Mouse (Mus musculus) kidney, embryonic 14.5 days (tissue): ENCODE data around the gene Hoxa7. TPM values are rescaled to one million over a fixed set of nuclear protein-coding genes. Genes with fewer than 3 reads are reported as not detected.

Source experiments
- ATAC-seq: fragments of 200-750 bp; cut with Nextera tagmentation; 2 replicates; pipeline ENCODE4 v1.8.0; 2017; ENCODE audit warnings: moderate number of reproducible peaks, mild to moderate bottlenecking, moderate TSS enrichment, moderate library complexity; ENCODE audit not compliant: low FRiP score, low TSS enrichment
- H3K27ac ChIP-seq: fragments of 300-500 bp; sonication (generic); 2 replicates; pipeline ENCODE4 v1.5.1; 2014; ENCODE audit warnings: low read depth, mild to moderate bottlenecking, low read length, moderate library complexity, mixed read lengths
- H3K27me3 ChIP-seq: fragments of 300-500 bp; sonication (generic); 2 replicates; pipeline ENCODE4 v1.6.1; 2014; ENCODE audit warnings: mild to moderate bottlenecking, low read length; ENCODE audit not compliant: control insufficient read depth, insufficient read depth
- H3K36me3 ChIP-seq: fragments of 300-500 bp; sonication (generic); 2 replicates; pipeline ENCODE4 v1.6.1; 2014; ENCODE audit warnings: low read length, mixed read lengths; ENCODE audit not compliant: control insufficient read depth, insufficient read depth
- H3K4me1 ChIP-seq: fragments of 300-500 bp; sonication (generic); 2 replicates; pipeline ENCODE4 v1.6.1; 2014; ENCODE audit warnings: low read length, mixed read lengths; ENCODE audit not compliant: control insufficient read depth, insufficient read depth
- H3K4me2 ChIP-seq: fragments of 300-500 bp; sonication (generic); replicated peaks from 2 replicates; pipeline ENCODE4 v1.6.1; 2014; ENCODE audit warnings: low read depth, mild to moderate bottlenecking, low read length
- H3K4me3 ChIP-seq: fragments of 300-500 bp; sonication (generic); 2 replicates; pipeline ENCODE4 v1.5.1; 2014; ENCODE audit warnings: mild to moderate bottlenecking, low read length
- H3K9ac ChIP-seq: fragments of 300-500 bp; sonication (generic); 2 replicates; pipeline ENCODE4 v1.6.1; 2014; ENCODE audit warnings: low read depth, mild to moderate bottlenecking, low read length, moderate library complexity
- H3K9me3 ChIP-seq: fragments of 300-500 bp; sonication (generic); 2 replicates; pipeline ENCODE4 v1.6.1; 2016; ENCODE audit warnings: low read length; ENCODE audit not compliant: control insufficient read depth
- WGBS: fragments of 180-500 bp; shearing (Covaris S2); extraction: QIAGEN DNeasy Blood & Tissue Kit; methylation state at CpG from one replicate; pipeline ENCODE4 v1.1.7; 2014; 5-methylcytosine and 5-hydroxymethylcytosine counted together
- polyA plus RNA-seq: library from polyadenylated mRNA; unstranded; fragments of >200 nt; fragmentation: Nextera tagmentation; extraction: Ambion mirVana; gene quantifications from 2 replicates; pipeline ENCODE4 v1.2.1, GENCODE M21; 2014

Hoxa7 gene
- polyA plus RNA-seq, 1 experiment from 2014 or later = 19.1 TPM

- no peaks in the 10 kb centered on the region for H3K9me3 ChIP-seq
- peak; percentile 41 for ATAC-seq
- peak within 1 kb of the TSS; percentile 98 for H3K27ac ChIP-seq
- H3K9ac ChIP-seq = peak within 1 kb of the TSS; percentile 96
- peak within 1 kb of the TSS; percentile 64 for H3K4me3 ChIP-seq
- peaks cover 9% of the 10 kb centered on the region; the same call in 1 of the 2 replicates for H3K36me3 ChIP-seq
- peaks cover 10% of the 10 kb centered on the region; the same call in 1 of the 2 replicates for H3K4me1 ChIP-seq
- H3K27me3 ChIP-seq = 0 out of 2 replicates have a peak, but pooled peaks cover 15% of the 10 kb centered on the region
- peak within 1 kb of the TSS; percentile 97 for H3K4me2 ChIP-seq
- under 1% methylated on average over 24 of the region's 36 CpGs for WGBS
These were observed 9.0 kb upstream of the Hoxa7 start, which contains the start of gene Hoxa9 for GRCm38 (mm10) chr6:52230516-52231165. Gene Hoxa9 (minus strand): TSS chr6:52231089.

GRCm38 (mm10) chr6:52229558-52230416 is 8.1 kb upstream of the Hoxa7 start:
- Histone ChIP-seq H3K4me3 (peak overlapping the region; percentile 64), H3K4me2 (peak overlapping the region; percentile 97), H3K27me3 (0 out of 2 replicates have a peak, but pooled peaks cover 12% of the 10 kb centered on the region), H3K9ac (peak overlapping the region; percentile 94), H3K9me3 (no peaks in the 10 kb centered on the region), H3K36me3 (peaks cover 9% of the 10 kb centered on the region; the same call in 1 of the 2 replicates), H3K4me1 (peaks cover 9% of the 10 kb centered on the region; the same call in 1 of the 2 replicates), H3K27ac (peak overlapping the region; percentile 96)
- WGBS = 1% methylated on average over 42 of the region's 44 CpGs
- ATAC-seq = no peak

GRCm38 (mm10) chr6:52228475-52229465 is 7.1 kb upstream of the Hoxa7 start:
- Histone ChIP-seq H3K27me3 (0 out of 2 replicates have a peak, but pooled peaks cover 4% of the 10 kb centered on the region), H3K27ac (peak overlapping the region; percentile 96), H3K9ac (peak overlapping the region; percentile 94)

GRCm38 (mm10) chr6:52227470-52228222 is 6.0 kb upstream of the Hoxa7 start:
- H3K36me3 ChIP-seq = peaks cover 19% of the 10 kb centered on the region; the same call in 1 of the 2 replicates
- H3K4me1 ChIP-seq = peaks cover 9% of the 10 kb centered on the region; the same call in 1 of the 2 replicates
- no peak for ATAC-seq
- H3K9ac ChIP-seq = peak overlapping the region; percentile 87
- H3K4me2 ChIP-seq = peak overlapping the region; percentile 97
- peak overlapping the region; percentile 64 for H3K4me3 ChIP-seq
- H3K27me3 ChIP-seq = 0 out of 2 replicates have a peak, but pooled peaks cover 3% of the 10 kb centered on the region
- WGBS = 2% methylated on average over 11 of the region's 11 CpGs
- peak overlapping the region; percentile 90 for H3K27ac ChIP-seq
- no peaks in the 10 kb centered on the region for H3K9me3 ChIP-seq

More at GRCm38 (mm10) chr6:52228475-52229465, 7.1 kb upstream of the Hoxa7 start:
- peaks cover 9% of the 10 kb centered on the region; the same call in 1 of the 2 replicates for H3K4me1 ChIP-seq
- H3K9me3 ChIP-seq = no peaks in the 10 kb centered on the region
- H3K4me3 ChIP-seq = peak overlapping the region; percentile 64
- H3K4me2 ChIP-seq = peak overlapping the region; percentile 97
- peaks cover 16% of the 10 kb centered on the region; the same call in 1 of the 2 replicates for H3K36me3 ChIP-seq
- ATAC-seq = no peak
- under 1% methylated on average over 38 of the region's 38 CpGs for WGBS

GRCm38 (mm10) chr6:52226569-52227257 is 5.1 kb upstream of the Hoxa7 start:
- Histone ChIP-seq H3K36me3 (peaks cover 19% of the 10 kb centered on the region; the same call in 1 of the 2 replicates), H3K4me3 (peak overlapping the region; percentile 64), H3K27me3 (0 out of 2 replicates have a peak, but pooled peaks cover 7% of the 10 kb centered on the region), H3K4me2 (peak overlapping the region; percentile 97), H3K9me3 (no peaks in the 10 kb centered on the region), H3K27ac (peak overlapping the region; percentile 90), H3K4me1 (peaks cover 13% of the 10 kb centered on the region; the same call in 1 of the 2 replicates), H3K9ac (peak overlapping the region; percentile 87)
- WGBS = under 1% methylated on average over 26 of the region's 26 CpGs
- ATAC-seq = peak; percentile 33

GRCm38 (mm10) chr6:52225612-52226568 is 4.2 kb upstream of the Hoxa7 start:
- no peaks in the 10 kb centered on the region for H3K9me3 ChIP-seq
- H3K27me3 ChIP-seq = 0 out of 2 replicates have a peak, but pooled peaks cover 7% of the 10 kb centered on the region
- WGBS = under 1% methylated on average over 66 of the region's 69 CpGs
- H3K4me3 ChIP-seq = peak overlapping the region; percentile 64
- peak; percentile 57 for ATAC-seq
- peak overlapping the region; percentile 87 for H3K9ac ChIP-seq
- peaks cover 13% of the 10 kb centered on the region; the same call in 1 of the 2 replicates for H3K4me1 ChIP-seq
- peak overlapping the region; percentile 90 for H3K27ac ChIP-seq
- peak overlapping the region; percentile 97 for H3K4me2 ChIP-seq
- H3K36me3 ChIP-seq = peaks cover 19% of the 10 kb centered on the region; the same call in 1 of the 2 replicates
